Mouse (Mus musculus): ENCODE data around the gene Slc9a6. TPM values are rescaled to one million over a fixed set of nuclear protein-coding genes. Genes with fewer than 3 reads are reported as not detected.

Slc9a6 gene
- polyA plus RNA-seq, 1 experiment from 2014 or later, result 7.6 TPM

Small RNA genes within 50 kb of the gene (microRNA-seq; reads per million reads assigned to microRNA genes)
- gene Mir5116 (ENCODE audit: borderline number of aligned reads), result 3.3 reads per million

Other genes starting within 250 kb of the Slc9a6 start
- 1.0 and 1.4 TPM in 2 replicates for gene Smim10l2a, start 235.2 kb upstream of the Slc9a6 start, polyA plus RNA-seq (2015; fragmentation: Nextera tagmentation; extraction: Ambion mirVana)
- 1.1 and 2.4 TPM in 2 replicates for gene Gm2174, start 161.8 kb upstream of the Slc9a6 start, polyA plus RNA-seq (2015; fragmentation: Nextera tagmentation; extraction: Ambion mirVana)
- 17.0 and 17.5 TPM in 2 replicates for gene Ints6l, start 154.9 kb upstream of the Slc9a6 start, polyA plus RNA-seq (2015; fragmentation: Nextera tagmentation; extraction: Ambion mirVana)
- not detected in 2 replicates for gene Gm10477, start 85.0 kb upstream of the Slc9a6 start, polyA plus RNA-seq (2015; fragmentation: Nextera tagmentation; extraction: Ambion mirVana)
- 0.22 and 0.24 TPM in 2 replicates for gene Gm648, start 60.2 kb upstream of the Slc9a6 start, polyA plus RNA-seq (2015; fragmentation: Nextera tagmentation; extraction: Ambion mirVana)
- 15.2 and 17.2 TPM in 2 replicates for gene Mmgt1, start 11.7 kb upstream of the Slc9a6 start, polyA plus RNA-seq (2015; fragmentation: Nextera tagmentation; extraction: Ambion mirVana)
- gene Fhl1, start 122.0 kb downstream of the Slc9a6 start, polyA plus RNA-seq (2015; fragmentation: Nextera tagmentation; extraction: Ambion mirVana), result 7.9 and 9.5 TPM in 2 replicates
- gene Map7d3, start 212.6 kb downstream of the Slc9a6 start, polyA plus RNA-seq (2015; fragmentation: Nextera tagmentation; extraction: Ambion mirVana), result 1.1 and 1.2 TPM in 2 replicates